Mouse (Mus musculus): ENCODE measurements around the gene Card10.

DNA sequence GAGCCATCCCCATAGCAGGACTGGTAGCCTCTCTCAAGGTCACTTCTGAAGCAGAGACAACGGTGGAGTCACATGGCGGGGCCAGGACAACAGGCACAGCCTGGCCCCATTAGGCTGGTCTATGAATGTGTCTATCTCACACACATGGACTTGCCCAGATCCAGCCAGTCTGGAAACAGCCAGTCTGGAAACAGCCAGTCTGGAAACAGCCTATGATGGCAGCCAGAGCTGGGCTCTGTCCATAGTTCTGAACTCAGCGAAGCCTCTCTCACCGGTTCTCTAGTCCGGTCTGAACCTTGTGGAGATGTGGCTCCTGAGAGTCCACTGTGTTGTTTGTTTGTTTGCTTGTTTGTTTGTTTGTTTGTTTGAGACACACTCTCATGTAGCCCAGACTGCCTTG lies 53.0 kb downstream of the Card10 start:
- TF ChIP-seq EP300 (IDR thresholded peaks at IDR 0.05; ENCODE audit: low read depth) (no peak), CTCF (IDR thresholded peaks at IDR 0.05; ENCODE audit: low read depth) (no peak)
